ENCODE assay signal across 23 mouse cellular contexts in the genomic region with DNA sequence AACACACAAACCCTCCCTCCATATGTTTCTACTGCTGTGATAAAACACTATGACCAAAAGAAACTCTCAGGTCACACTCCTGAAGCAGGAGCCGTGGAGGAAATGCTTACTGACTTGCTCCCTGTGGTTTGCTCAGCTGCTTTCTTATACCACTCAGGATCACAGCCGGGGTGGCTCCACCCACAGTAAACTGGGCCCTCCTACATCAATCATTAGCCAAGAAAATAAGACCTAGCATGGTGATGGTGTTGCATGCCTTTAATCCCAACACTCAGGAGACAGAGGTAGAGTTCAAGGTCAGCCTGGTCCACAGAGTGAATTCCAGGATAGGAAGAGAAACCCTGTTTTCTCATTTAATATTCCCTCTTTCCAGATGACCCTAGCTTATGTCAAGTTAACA. TPM values are rescaled to one million over a fixed set of nuclear protein-coding genes. Genes with fewer than 3 reads are reported as not detected.
DNase-seq lines count a peak whose midpoint lies in the region; ATAC-seq and TF ChIP-seq lines count a peak whose summit lies in the region.
"Had no signal": no experiment of that assay in that cellular context is flagged by ENCODE, and none has a peak within 500 bp of the region (broad histone marks: within the 10 kb centered on the region; RNA-seq: fewer than 3 reads in every experiment).

No protein-coding gene starts in this region.

- no peaks in the 10 kb centered on the region for H3K9me3 ChIP-seq in ES-Bruce4 (replicated peaks; ENCODE audit: control insufficient read depth, insufficient read depth, low read length, poor library complexity, severe bottlenecking)
- H3K9me3 ChIP-seq in heart, embryonic 12.5 days (replicated peaks) = no peaks in the 10 kb centered on the region
- H3K9me3 ChIP-seq: embryonic facial prominence, embryonic 13.5 days; heart, embryonic 10.5 days; liver, embryonic 12.5 days; neural tube, embryonic 15.5 days had no signal

- no peaks in the 10 kb centered on the region for H3K27me3 ChIP-seq in ES-Bruce4 (ENCODE audit: control insufficient read depth, insufficient read depth, low read length, poor library complexity, severe bottlenecking)
- H3K27me3 ChIP-seq in small intestine, adult 2 months (ENCODE audit: control insufficient read depth, insufficient read depth, low read length) = no peaks in the 10 kb centered on the region
- no peaks in the 10 kb centered on the region for H3K27me3 ChIP-seq in heart, embryonic 12.5 days (replicated peaks)
- H3K27me3 ChIP-seq: embryonic facial prominence, embryonic 13.5 days; liver, embryonic 12.5 days; neural tube, embryonic 15.5 days had no signal

- no peak for TF ChIP-seq EP300 in ES-Bruce4 (IDR thresholded peaks at IDR 0.05; ENCODE audit: insufficient read depth, low read depth, low read length)

- H3K4me1 ChIP-seq in ES-Bruce4 (ENCODE audit: control insufficient read depth, insufficient read depth, low read length) = peaks cover 19% of the 10 kb centered on the region
- H3K4me1 ChIP-seq in small intestine, adult 2 months (ENCODE audit: control insufficient read depth, insufficient read depth, insufficient read length, low read length) = peaks cover 18% of the 10 kb centered on the region
- H3K4me1 ChIP-seq in heart, embryonic 12.5 days (replicated peaks) = 0 out of 2 replicates have a peak, but pooled peaks cover 6% of the 10 kb centered on the region
- H3K4me1 ChIP-seq: embryonic facial prominence, embryonic 13.5 days; neural tube, embryonic 15.5 days had no signal

- no peak for TF ChIP-seq CTCF in ES-Bruce4 (IDR thresholded peaks at IDR 0.05; ENCODE audit: low read depth, low read length)
- no peak for TF ChIP-seq CTCF in small intestine, adult 2 months (IDR thresholded peaks at IDR 0.05; ENCODE audit: extremely low read depth, insufficient read length, insufficient replicate concordance, low read depth, low read length)

- H3K4me3 ChIP-seq in ES-Bruce4 (ENCODE audit: low read depth, low read length) = no peak overlapping the region
- no peak overlapping the region for H3K4me3 ChIP-seq in small intestine, adult 2 months (ENCODE audit: low read depth, low read length)
- H3K4me3 ChIP-seq in heart, embryonic 12.5 days = no peak overlapping the region
- H3K4me3 ChIP-seq: embryonic facial prominence, embryonic 13.5 days; heart, embryonic 10.5 days; layer of hippocampus, adult 2 months; left cerebral cortex, adult 2 months; liver, embryonic 12.5 days; neural tube, embryonic 15.5 days had no signal

- no peak for TF ChIP-seq POLR2A in ES-Bruce4 (IDR thresholded peaks at IDR 0.05; ENCODE audit: insufficient read depth, low read length)
- TF ChIP-seq POLR2A in small intestine, adult 2 months (IDR thresholded peaks at IDR 0.05; ENCODE audit: low read depth, low read length) = no peak; the same call in 1 of the 2 replicates

- peak overlapping the region; percentile 81 for H3K27ac ChIP-seq in ES-Bruce4 (ENCODE audit: insufficient read depth, low read length)
- peak overlapping the region; percentile 93 for H3K27ac ChIP-seq in small intestine, adult 2 months (ENCODE audit: insufficient read depth, low read depth, low read length)
- no peak overlapping the region for H3K27ac ChIP-seq in heart, embryonic 12.5 days (ENCODE audit: poor library complexity, severe bottlenecking)
- H3K27ac ChIP-seq: embryonic facial prominence, embryonic 13.5 days; heart, embryonic 10.5 days; layer of hippocampus, adult 2 months; left cerebral cortex, adult 2 months; liver, embryonic 12.5 days; neural tube, embryonic 15.5 days had no signal

- H3K9ac ChIP-seq in ES-Bruce4 (ENCODE audit: low read depth, poor library complexity, severe bottlenecking) = no peak overlapping the region
- H3K9ac ChIP-seq in heart, embryonic 12.5 days = no peak overlapping the region
- H3K9ac ChIP-seq: embryonic facial prominence, embryonic 13.5 days; forebrain, postnatal 0 days; liver, embryonic 12.5 days; lung, embryonic 14.5 days; neural tube, embryonic 15.5 days had no signal

- DNase-seq in R1 (ENCODE audit: low read depth, low spot score) = peak; percentile 87
- DNase-seq in kidney, adult 8-10 months = peak; percentile 50 to 54
- no peak for DNase-seq in thymus, postnatal 25 days
- DNase-seq in adrenal gland, postnatal 14 days = no peak
- no peak for DNase-seq in left cerebral cortex, adult 11 months (ENCODE audit: low spot score)
- DNase-seq: cerebellum, postnatal 14 days; forebrain, postnatal 0 days; heart, postnatal 10 days; left cerebral cortex, postnatal 4 days; lung, embryonic 14.5 days; lung, postnatal 4 days; thymus, postnatal 4 days had no signal

- ATAC-seq in heart, embryonic 12.5 days (ENCODE audit: insufficient number of reproducible peaks, low FRiP score) = no peak
- ATAC-seq: forebrain, postnatal 0 days; liver, embryonic 12.5 days; midbrain, embryonic 16.5 days had no signal

- no peak overlapping the region for H3K4me2 ChIP-seq in heart, embryonic 12.5 days
- H3K4me2 ChIP-seq: embryonic facial prominence, embryonic 13.5 days; liver, embryonic 12.5 days; lung, embryonic 14.5 days; neural tube, embryonic 15.5 days had no signal

- 17% methylated on average over 2 of the region's 2 CpGs for WGBS in small intestine, adult 2 months
- WGBS in heart, embryonic 12.5 days = 68% methylated on average over 2 of the region's 2 CpGs

- peaks cover 10% of the 10 kb centered on the region for H3K36me3 ChIP-seq in ES-Bruce4 (ENCODE audit: control insufficient read depth, insufficient read depth, low read length, poor library complexity, severe bottlenecking)
- peaks cover 9% of the 10 kb centered on the region for H3K36me3 ChIP-seq in small intestine, adult 2 months (ENCODE audit: control insufficient read depth, insufficient read depth, low read length)
- H3K36me3 ChIP-seq in heart, embryonic 12.5 days = peaks cover 51% of the 10 kb centered on the region

RNA-seq across cellular contexts. Expression of a gene that starts 20.8 kb away (rescaled TPM):
- 37.0 and 37.1 TPM in 2 replicates for polyA plus RNA-seq in ES-Bruce4 (2011; ENCODE audit: insufficient read depth, insufficient read length, low read depth, missing spikeins)
- 5.8 and 12.2 TPM in 2 replicates for polyA plus RNA-seq in small intestine, adult 2 months (2012; rRNA removed)
- total RNA-seq in adrenal gland, postnatal 14 days (2021) = 20.4 and 22.9 TPM in 2 replicates
- 21.9 and 23.0 TPM in 2 replicates for polyA plus RNA-seq in heart, embryonic 12.5 days (2016; fragmentation: Nextera tagmentation; extraction: Ambion mirVana)

RNA-seq across cellular contexts. Expression of a gene that starts 26.7 kb away (rescaled TPM):
- 3,123 and 3,163 TPM in 2 replicates for polyA plus RNA-seq in ES-Bruce4 (2011; ENCODE audit: insufficient read depth, insufficient read length, low read depth, missing spikeins)
- polyA plus RNA-seq in small intestine, adult 2 months (2012; rRNA removed) = 122 and 189 TPM in 2 replicates
- 872 and 1,008 TPM in 2 replicates for total RNA-seq in adrenal gland, postnatal 14 days (2021)
- polyA plus RNA-seq in heart, embryonic 12.5 days (2016; fragmentation: Nextera tagmentation; extraction: Ambion mirVana) = 801 and 832 TPM in 2 replicates

RNA-seq across cellular contexts. Expression of a gene that starts 27.0 kb away (rescaled TPM):
- 162 and 167 TPM in 2 replicates for polyA plus RNA-seq in ES-Bruce4 (2011; ENCODE audit: insufficient read depth, insufficient read length, low read depth, missing spikeins)
- 0.70 and 1.9 TPM in 2 replicates for polyA plus RNA-seq in small intestine, adult 2 months (2012; rRNA removed)
- 6.3 and 7.0 TPM in 2 replicates for total RNA-seq in adrenal gland, postnatal 14 days (2021)
- polyA plus RNA-seq in heart, embryonic 12.5 days (2016; fragmentation: Nextera tagmentation; extraction: Ambion mirVana) = 28.0 and 28.6 TPM in 2 replicates

RNA-seq across cellular contexts. Expression of a gene that starts 35.1 kb away (rescaled TPM):
- 13.2 and 14.3 TPM in 2 replicates for polyA plus RNA-seq in ES-Bruce4 (2011; ENCODE audit: insufficient read depth, insufficient read length, low read depth, missing spikeins)
- not detected in 2 replicates for polyA plus RNA-seq in small intestine, adult 2 months (2012; rRNA removed)
- 1.5 and 3.0 TPM in 2 replicates for total RNA-seq in adrenal gland, postnatal 14 days (2021)
- polyA plus RNA-seq in heart, embryonic 12.5 days (2016; fragmentation: Nextera tagmentation; extraction: Ambion mirVana) = 2.7 and 2.8 TPM in 2 replicates
- total RNA-seq: forebrain, postnatal 0 days had no signal
- polyA plus RNA-seq: gonadal fat pad, adult 2 months had no signal

RNA-seq across cellular contexts. Expression of a gene that starts 53.5 kb away (rescaled TPM):
- polyA plus RNA-seq in ES-Bruce4 (2011; ENCODE audit: insufficient read depth, insufficient read length, low read depth, missing spikeins) = 80.1 and 85.7 TPM in 2 replicates
- polyA plus RNA-seq in small intestine, adult 2 months (2012; rRNA removed) = 26.2 and 51.6 TPM in 2 replicates
- 55.4 and 58.9 TPM in 2 replicates for total RNA-seq in adrenal gland, postnatal 14 days (2021)
- polyA plus RNA-seq in heart, embryonic 12.5 days (2016; fragmentation: Nextera tagmentation; extraction: Ambion mirVana) = 99.7 and 100 TPM in 2 replicates

Comparison
In these comparisons a context has a peak if more than half of its experiments do, and no peak if none do; other contexts are left out.
1. DNase-seq: peak in R1 (single experiment) and kidney, adult 8-10 months (2 of 2); none in thymus, postnatal 25 days (single experiment), adrenal gland, postnatal 14 days (single experiment) and left cerebral cortex, adult 11 months (single experiment).
2. RNA of a gene that starts 27.0 kb away (polyA plus RNA-seq): 162 to 167 TPM in ES-Bruce4 and 28.0 to 28.6 TPM in heart, embryonic 12.5 days; 0.70 to 1.9 TPM in small intestine, adult 2 months; every median in the first group is over 10 times any median in the second.